Mouse (Mus musculus): Measurements from ENCODE around the gene Stbd1. TPM values are rescaled to one million over a fixed set of nuclear protein-coding genes. Genes with fewer than 3 reads are reported as not detected.
A peak's percentile ranks its signal among the peaks of the same experiment; 100 is the strongest.

The Stbd1 gene
- 1 to 10 TPM in 1 of 2 experiments, under 1 TPM in 1; 0.98 to 1.7 TPM for total RNA-seq (2021)
- long read RNA-seq, partial matches to known transcripts = 0 of 3 reads
- long read RNA-seq, other reads (novel, unspliced or antisense) = 3 of 3 reads

DNA sequence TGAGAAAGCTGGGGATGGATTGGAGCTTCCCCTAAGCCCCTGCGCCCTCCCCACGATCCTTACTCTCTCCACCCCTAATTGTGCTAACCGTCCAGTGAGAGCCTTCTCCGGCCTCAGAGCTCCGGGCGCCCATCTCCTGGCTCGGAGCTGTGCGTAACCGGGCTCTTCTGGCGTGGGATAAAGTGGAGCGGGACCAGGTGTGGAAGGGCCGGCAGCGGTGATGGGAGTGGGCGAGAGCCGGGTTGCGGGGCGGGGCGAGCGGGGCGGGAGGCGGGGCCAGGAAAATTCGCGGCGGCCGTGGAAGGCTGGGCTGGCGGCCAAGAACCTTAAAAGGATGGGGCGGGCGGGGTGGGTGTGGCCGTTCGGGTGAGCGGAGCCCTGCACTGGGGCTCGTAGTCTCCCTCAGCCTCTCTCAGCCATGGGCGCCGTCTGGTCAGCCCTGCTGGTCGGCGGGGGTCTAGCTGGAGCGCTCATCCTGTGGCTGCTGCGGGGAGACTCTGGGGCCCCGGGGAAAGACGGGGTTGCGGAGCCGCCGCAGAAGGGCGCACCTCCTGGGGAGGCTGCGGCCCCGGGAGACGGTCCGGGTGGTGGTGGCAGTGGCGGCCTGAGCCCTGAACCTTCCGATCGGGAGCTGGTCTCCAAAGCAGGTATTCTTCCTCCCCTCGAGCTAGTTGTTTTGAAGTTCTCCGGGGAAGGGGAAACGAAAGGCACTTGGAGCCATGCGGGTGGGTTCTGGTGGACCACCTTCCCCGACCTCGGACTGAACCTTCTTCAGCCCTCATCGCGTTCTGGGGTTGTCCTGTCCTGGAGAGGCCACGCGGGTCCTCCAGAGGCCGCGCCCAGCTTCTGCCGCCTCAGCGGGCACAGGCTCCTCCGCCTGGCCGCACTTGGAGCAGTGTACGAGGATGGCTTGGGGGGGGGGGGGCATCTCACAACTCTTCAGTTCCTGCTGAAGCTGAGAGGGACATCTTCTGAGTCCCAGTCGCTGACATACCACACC lies at the start of gene Stbd1:
Gene Stbd1 (plus strand): TSS at position 351 of the 1,000 bp plus-strand sequence.
- DNase-seq (ENCODE audit: low spot score in 2 of 2) = peak; percentile 27 to 54

DNA sequence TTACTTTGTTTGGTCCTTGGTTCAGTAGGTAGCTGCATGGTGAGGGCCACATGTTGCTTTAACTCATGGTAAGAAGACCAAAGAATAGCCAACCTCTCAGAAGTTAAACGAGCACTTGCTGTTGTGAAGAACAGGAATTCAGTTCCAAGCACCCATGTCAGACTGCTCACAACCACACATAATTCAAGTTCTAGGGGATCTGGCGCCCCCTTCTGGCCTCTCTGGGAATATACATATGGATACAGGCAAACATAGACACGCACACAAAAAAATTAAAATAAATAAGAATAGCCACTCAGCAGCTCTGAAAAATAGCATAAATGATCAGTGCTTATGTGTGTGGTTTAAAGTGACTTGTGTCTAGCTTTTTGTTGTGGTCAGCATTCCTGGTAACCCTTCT lies 48.9 kb upstream of the Stbd1 start:
- DNase-seq (ENCODE audit: low spot score in 2 of 2) = no peak

DNA sequence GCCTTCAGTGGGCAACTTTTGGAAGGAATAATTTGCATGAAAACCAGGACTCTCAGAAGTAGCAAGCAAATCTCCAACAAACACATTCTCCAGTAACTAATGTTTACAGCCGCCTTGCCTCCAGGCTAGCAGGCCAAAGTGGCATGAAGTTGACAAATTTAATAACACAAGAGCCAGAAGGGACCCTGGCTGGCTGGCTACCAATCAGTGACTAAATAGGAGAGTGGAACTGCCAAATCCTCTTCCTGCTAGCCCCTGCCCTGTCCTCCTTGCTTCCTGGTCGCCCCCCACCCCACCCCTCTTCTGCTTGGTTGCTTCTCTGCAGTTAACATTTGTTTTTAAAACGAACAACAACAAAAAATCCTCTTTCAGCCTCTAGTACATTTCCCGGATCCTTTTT lies 48.4 kb upstream of the Stbd1 start:
- peak in 1 of 2 experiments; percentile 15 for DNase-seq (ENCODE audit: low spot score in 2 of 2)

DNA sequence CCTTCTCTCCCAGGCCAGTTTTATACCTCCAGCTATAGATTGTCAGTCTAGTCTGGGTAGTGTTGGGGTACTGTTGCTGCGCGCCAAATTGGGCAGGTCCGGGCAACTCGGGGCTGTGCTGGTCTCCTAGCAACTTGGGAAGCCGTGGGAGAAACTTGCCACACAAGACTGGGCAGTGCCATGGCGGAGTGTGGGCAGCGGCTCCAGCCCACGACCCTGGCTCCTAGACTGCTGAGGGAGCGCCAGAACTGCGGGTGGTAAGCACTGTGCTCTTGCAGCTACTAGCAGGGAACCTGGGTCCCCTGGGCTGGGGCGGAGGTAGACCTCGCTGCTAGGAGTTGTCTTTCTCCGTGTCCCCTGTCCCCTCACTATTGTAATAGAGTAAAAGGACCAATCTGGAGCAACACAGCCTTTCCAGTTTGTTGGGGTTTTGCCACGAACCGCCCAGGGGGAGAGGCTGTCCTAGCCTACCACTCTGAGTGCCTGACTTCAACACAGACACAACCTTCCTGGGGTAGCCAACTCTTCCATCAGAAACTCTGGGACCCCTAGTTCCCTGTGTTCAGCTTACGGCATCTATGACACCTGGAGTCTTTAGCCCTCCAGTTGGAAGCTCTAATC lies 47.8 kb upstream of the Stbd1 start, which contains the start of gene Fam47e:
Gene Fam47e (plus strand): TSS at position 179 of the 621 bp plus-strand sequence.
- peak; percentile 16 to 45 for DNase-seq (ENCODE audit: low spot score in 2 of 2)

DNA sequence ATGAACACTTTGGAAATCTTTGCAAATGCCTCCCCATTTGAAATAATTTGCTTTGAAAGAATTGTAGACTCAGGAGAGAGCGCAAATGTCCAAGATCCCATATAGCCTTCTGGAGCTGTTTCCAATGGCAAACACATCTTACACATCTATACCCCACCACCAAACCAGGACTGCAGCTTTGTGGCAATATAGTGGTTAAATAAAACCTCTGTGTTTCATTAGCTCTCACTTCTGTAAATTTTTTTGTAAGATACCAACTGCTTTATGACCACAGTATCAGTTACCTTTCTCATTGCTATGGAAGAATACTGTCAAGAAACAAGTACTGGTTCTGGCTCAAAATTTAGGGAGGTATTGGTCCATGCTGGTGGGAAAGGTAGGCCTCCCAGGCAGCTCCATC lies 46.9 kb upstream of the Stbd1 start:
- DNase-seq (ENCODE audit: low spot score in 2 of 2) = no peak

DNA sequence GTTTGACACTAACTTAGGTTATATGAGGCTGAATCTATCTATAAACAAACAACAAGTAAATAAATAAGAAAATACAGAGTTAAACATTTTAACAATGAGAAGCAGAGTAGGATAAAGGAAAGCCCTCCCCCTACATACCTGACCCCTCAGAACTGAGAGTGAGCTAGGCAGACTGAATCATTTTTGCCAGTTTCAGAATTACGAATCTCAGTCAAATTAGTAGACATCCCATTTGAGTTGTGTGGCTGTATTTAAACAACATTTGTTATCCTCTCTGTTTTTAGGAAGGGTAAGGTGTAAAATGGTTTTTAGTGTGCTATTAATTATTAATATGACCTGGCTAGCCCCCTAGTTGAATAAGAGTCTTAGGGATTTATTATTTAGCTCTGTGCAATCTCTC lies 45.3 kb upstream of the Stbd1 start:
- no peak for DNase-seq (ENCODE audit: low spot score in 2 of 2)

DNA sequence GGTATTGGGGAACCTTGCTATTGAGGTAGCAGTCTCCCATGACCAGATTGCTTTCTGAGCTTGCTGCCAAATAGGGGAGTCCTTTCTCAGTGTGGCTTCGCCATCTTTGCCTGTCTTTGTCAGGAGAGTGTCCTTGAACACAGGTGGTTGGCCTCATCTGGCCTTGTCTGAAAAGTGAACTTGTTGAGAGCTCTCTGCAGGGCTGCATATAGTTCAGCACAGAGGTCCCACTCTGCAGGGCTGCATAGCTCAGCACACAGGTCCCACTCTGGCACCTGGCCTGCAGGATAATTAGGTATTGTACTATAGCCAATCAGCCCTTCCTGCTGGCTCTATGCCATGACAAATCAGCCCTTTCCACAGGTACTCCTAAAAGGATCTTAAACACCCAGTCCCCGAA lies 42.6 kb upstream of the Stbd1 start:
- no peak for DNase-seq (ENCODE audit: low spot score in 2 of 2)

DNA sequence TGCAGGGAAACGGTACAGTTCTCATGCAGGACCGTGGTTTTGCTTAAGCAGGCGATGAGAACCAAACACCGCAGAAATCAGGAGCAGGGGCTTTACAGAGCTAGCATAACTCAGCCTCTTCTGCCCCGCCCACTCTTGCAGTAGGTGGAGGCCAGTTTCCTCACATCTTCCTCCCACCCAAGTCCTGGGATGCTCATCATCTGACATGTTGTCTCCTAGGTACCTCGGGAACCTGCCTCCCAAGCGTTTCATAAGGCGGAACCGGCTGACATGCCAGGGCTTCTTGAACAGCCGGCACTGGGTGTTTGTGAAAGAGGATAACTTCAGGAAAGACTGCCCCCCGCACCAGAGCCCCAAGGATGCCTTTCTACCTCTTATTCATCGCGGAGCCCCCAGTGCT lies 40.8 kb upstream of the Stbd1 start:
- DNase-seq (ENCODE audit: low spot score in 2 of 2) = no peak

DNA sequence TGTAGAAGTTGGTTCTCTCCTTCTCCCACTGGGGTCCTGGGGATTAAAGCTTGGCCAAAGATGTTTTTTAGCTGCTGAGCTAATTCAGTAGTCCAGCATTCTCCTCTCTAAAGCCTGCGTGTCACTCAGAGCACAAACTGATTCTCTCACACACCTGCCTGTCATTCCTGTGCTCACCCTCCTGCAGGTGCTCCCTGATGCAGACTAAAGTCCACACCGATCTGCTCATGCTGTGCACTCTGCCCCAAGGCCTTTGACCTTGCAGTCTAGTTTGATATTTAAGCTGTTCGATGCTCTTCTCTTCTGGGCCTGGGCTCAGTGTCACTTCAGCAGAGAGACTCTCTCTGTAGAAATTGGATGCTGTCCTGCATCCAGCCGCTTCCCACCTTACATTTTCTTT lies 31.6 kb upstream of the Stbd1 start:
- no peak for DNase-seq (ENCODE audit: low spot score in 2 of 2)

DNA sequence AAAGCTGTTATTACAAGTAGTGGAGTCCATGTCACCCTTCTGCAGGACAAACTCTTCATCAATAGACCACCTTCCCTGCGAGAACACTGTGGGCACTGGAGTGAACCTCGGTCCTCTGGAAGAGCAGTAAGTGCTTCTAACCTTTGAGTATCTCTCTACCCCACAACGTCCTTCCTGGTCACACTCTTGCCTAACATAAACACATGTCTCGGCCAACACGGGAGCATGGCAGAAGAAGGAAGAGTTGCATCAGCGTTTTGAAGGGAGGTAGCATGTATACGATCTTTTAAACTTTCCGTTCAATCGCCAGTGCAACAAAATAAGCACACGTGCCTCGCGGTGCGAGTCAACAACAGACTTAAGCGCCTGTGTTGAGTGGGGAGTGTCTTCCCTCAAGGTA lies 23.3 kb upstream of the Stbd1 start:
- no peak for DNase-seq (ENCODE audit: low spot score in 2 of 2)

DNA sequence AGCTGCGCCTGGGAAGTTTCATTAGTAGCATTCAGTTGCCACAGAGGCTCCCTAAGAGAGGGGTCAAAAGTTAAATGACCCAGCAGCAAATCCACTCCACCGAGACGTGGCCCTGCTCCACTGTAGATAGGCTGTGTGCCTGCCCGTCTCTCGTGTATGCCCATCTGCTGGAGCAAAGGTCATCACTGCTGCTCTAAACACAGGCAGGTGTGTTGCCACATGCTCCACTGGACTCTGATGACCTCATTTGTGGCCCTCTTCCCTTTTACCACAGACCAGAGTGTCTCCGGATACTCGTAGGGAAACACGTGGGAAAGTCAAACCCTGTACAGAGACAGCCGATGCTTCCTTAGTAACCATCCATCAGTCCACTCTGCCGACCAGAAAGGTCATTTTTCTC lies 16.9 kb upstream of the Stbd1 start:
- no peak for DNase-seq (ENCODE audit: low spot score in 2 of 2)

DNA sequence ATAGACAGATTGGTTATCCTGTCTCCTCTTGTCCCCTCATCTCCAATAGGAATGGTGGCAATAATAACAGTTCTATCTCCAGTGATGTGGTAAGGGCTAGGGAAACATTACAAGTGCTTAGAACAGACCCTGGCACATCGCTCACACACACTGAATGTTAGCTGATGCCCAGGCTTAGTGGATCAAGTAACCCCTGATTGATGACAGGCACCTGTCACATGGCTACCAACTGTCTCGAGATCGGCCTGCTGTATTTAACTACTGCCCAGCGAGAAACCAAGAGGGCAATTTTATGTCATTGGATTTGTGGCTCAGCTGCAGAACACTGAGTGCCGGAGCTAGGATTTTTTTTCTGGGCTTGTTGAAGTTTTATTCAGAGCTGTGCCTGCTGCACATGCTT lies 7.8 kb upstream of the Stbd1 start:
- DNase-seq (ENCODE audit: low spot score in 2 of 2) = no peak

DNA sequence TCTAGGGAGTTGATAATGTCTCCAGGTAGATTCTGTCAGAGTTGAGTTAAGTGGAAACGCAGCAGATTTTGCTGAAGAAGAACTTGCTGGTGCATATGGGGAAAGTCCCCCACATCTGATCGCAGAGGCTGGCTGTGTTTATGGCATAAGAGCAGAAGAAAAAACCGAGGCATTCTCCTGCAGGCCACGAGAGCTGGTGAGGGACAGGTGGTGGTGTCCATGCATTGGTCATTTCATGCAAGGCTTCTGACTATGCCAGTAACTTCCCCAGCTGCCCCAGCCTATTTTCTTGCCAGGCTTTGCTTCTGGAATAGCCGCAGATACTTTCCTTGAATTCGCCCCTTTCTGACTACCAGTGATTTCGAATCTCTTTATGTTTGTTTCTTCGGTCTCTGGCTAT lies 6.0 kb upstream of the Stbd1 start:
- DNase-seq (ENCODE audit: low spot score in 2 of 2) = no peak

DNA sequence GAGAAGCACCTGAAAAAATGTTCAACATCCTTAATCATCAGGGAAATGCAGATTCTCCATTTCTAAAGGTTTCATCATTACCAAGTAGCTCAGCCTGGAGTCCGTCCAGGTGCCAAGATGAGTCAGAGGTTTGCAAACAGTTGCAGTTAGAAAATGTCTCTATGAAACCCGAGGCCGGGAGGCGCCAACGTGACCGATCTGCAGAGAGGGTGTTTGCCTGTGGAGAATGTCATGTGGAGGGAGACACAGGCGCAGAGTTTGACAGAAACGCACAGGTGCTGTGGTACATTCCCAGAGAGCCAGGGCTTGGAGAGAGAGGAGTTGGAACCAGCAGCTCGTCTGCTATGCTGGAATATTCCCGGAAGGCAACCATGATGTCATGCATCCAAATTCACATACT lies 3.8 kb upstream of the Stbd1 start:
- no peak for DNase-seq (ENCODE audit: low spot score in 2 of 2)

DNA sequence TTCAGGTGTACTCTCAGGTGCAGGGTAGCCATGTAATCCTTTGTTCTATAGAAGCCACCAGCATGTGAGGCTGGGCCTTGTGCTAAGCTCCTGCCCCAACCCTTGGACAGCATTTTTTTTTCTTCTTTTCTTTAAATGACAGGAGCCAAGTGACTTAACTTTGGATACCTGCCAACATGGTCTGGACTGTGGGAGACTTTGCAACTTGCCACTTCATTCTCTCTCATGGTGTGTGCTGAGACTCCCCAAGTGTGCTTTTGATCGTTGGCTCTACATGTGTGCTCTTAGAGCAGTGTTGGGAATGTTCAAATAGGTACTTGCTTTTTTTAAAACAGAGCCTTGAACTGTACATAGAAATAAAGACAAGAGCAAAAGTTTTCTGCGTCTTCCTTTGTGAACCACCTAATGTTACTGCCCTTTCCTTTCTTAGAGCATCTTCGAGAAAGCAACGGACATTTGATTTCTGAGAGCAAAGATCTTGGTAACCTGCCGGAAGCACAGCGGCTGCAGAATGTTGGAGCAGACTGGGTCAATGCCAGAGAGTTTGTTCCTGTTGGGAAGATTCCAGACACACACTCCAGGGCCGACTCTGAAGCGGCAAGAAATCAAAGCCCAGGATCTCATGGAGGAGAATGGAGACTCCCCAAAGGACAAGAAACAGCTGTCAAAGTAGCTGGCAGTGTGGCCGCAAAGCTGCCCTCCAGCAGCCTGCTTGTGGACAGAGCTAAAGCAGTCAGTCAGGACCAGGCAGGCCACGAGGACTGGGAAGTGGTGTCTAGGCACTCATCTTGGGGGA lies 1.8 kb downstream of the Stbd1 start:
- DNase-seq (ENCODE audit: low spot score in 2 of 2) = peak in 1 of 2 experiments; percentile 20

DNA sequence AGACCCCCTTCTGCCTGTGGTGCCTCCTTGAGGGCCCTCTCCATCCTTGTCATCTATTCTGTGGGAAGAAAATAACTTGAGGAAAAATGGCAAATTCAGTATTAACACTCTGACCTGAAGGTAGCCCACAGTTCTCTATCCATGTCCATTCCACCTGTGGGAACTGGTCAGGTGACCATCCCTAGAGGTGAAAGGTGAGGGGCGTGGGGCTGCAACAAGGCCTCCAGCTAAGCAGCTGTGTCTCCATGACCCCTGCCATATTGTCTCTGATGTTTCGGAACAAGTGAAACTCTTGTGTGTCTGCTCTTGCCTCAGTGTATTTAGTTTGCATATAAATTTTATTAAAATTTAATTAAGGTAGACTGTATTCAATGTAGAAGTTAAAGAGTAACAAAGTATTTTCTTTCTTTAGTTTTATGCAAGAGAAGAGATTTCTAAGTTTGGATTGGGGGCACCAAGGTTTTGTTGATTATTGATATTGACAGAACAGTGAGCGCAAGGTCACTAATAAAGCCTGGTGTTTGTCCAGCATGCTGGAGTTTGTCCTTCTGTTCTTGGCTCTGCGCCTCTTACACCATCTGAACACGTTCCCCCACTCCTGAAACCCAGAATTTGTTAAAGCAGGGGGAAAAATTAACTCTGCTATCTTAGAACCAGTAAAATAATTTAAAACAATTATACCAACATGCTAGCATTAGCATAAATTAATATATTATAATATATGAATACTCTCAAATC lies 4.8 kb downstream of the Stbd1 start:
- DNase-seq (ENCODE audit: low spot score in 2 of 2) = no peak

DNA sequence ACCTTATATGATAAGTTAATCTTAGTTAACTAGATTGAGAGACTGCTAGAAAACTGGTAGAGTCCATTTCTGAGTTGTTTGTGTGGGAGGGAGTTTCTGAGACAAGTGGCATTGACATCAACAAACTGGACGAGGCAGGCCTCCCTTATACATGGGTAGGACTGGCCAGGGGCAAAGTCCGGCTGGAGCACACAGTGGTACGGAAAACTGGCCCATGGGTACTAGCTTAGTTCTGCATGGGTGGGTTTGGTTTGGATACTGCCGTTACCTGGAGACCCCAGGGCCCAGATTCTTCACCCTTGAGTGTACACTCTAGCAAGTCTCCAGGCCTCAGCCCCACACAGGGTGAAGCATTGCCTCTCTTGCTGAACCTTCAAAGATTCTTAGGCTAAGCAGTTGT lies 9.9 kb downstream of the Stbd1 start:
- DNase-seq (ENCODE audit: low spot score in 2 of 2) = no peak

DNA sequence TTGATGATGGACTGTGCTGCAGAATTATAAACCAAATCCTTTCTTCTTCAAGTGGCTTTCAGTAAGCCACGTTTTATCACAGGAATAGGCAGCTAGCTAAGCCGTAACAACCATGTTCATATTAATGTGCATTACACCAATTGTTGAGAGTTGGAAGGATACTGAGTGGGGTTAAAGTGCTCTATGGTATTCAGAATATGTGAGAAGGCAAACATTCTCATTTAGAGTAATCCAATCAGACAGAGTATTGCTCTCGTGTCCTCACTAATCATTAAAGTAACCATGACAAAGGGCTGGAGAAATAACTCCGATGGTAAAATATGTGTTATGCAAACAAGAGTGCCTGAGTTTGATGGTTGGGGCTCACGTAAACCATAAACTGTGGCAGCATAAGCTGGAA lies 19.0 kb downstream of the Stbd1 start:
- no peak for DNase-seq (ENCODE audit: low spot score in 2 of 2)

DNA sequence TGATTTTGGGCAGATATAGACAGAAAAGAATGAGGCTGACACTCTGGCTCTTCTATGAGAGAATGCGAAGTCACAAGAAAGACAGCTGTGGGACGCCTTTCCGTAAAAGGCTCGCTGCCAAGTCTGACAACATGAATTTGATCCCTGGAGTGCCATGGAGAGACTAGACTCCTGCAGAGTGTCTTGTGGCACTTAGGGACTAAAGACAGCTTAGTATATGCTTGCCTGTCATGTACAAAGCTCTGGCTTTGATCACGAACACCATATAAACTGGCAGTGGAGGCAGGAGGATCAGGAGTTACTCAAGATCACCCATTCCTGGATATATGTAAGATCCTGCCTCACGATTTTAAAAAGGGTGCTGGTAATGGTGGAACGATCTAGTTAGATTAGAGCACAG lies 25.1 kb downstream of the Stbd1 start:
- no peak for DNase-seq (ENCODE audit: low spot score in 2 of 2)

DNA sequence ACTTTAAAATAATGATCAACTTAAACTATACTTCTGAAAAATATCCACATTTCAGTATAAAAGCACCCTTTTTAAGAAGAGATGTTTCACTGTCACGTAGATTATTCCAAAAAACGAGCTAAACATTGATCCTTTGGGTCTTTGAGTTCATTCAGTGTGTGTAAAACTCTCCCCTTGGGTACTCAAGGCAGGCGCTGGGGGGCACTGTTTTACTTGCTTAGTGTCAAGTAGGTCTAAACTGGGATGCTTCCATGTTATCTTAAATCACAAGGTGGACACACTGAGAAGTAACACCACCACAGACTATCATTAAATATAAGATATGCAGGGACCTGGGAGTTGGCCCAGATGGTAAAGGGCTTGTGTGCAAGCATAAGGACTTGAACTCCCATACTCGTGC lies 30.7 kb downstream of the Stbd1 start:
- no peak for DNase-seq (ENCODE audit: low spot score in 2 of 2)

DNA sequence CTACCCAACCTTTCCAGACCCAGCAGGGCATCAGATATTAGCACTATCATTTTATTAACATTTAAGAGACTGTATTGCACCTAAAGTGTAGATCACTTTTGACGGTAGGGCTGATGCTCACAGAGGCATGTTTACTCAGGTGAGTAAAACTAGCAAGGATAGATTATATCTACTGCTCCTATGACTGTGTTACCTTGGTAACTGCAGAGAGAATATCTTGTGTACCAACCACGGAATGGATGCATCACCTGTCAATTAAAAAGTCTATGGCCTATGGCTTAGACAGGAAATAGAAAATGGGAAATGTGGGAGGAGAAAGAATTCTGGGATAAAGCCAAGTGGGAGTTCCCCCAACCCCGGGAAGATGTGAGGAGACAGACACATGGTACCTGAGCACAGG lies 32.1 kb downstream of the Stbd1 start:
- no peak for DNase-seq (ENCODE audit: low spot score in 2 of 2)
